Mouse (Mus musculus) liver, embryonic 13.5 days (tissue): ENCODE measurements around the gene Cep170b. TPM values are rescaled to one million over a fixed set of nuclear protein-coding genes. Genes with fewer than 3 reads are reported as not detected.

Experiments used
- ATAC-seq: fragments of 200-750 bp; cut with Nextera tagmentation; 2 replicates; pipeline ENCODE4 v1.8.0; 2017; ENCODE audit warnings: low read depth, mild to moderate bottlenecking, moderate number of reproducible peaks, moderate library complexity
- DNase-seq: peaks from one replicate; pipeline ENCODE4 v3.0.0; 2022
- H3K27ac ChIP-seq: fragments of 300-500 bp; sonication (generic); 2 replicates; pipeline ENCODE4 v1.5.1; 2015; ENCODE audit warnings: moderate library complexity, mild to moderate bottlenecking, inconsistent platforms
- H3K27me3 ChIP-seq: fragments of 300-500 bp; sonication (generic); 2 replicates; pipeline ENCODE4 v1.6.1; 2015; ENCODE audit warnings: mild to moderate bottlenecking, inconsistent platforms
- H3K36me3 ChIP-seq: fragments of 300-500 bp; sonication (generic); 2 replicates; pipeline ENCODE4 v1.6.1; 2015; ENCODE audit warnings: mild to moderate bottlenecking, inconsistent platforms
- H3K4me1 ChIP-seq: fragments of 300-500 bp; sonication (generic); replicated peaks from 2 replicates; pipeline ENCODE4 v1.6.1; 2015; ENCODE audit warnings: inconsistent platforms
- H3K4me2 ChIP-seq: fragments of 300-500 bp; sonication (generic); 2 replicates; pipeline ENCODE4 v1.6.1; 2015; ENCODE audit warnings: inconsistent platforms, mild to moderate bottlenecking, moderate library complexity
- H3K4me3 ChIP-seq: fragments of 300-500 bp; sonication (generic); replicated peaks from 2 replicates; pipeline ENCODE4 v1.5.1; 2015; ENCODE audit warnings: mild to moderate bottlenecking, inconsistent platforms
- H3K9ac ChIP-seq: fragments of 300-500 bp; sonication (generic); 2 replicates; pipeline ENCODE4 v1.6.1; 2015; ENCODE audit warnings: mild to moderate bottlenecking, inconsistent platforms
- H3K9me3 ChIP-seq: fragments of 300-500 bp; sonication (generic); replicated peaks from 2 replicates; pipeline ENCODE4 v1.6.1; 2016; ENCODE audit warnings: inconsistent platforms
- whole genome bisulfite sequencing: fragments of 180-500 bp; shearing (Covaris S2); methylation state at CpG from one replicate; pipeline ENCODE4 v1.1.7; 2015; ENCODE audit not compliant: insufficient replicate concordance; 5-methylcytosine and 5-hydroxymethylcytosine counted together
- microRNA-seq: library from miRNA; unstranded; fragments of <30 nt; microRNA quantifications from one replicate; pipeline ENCODE4, GENCODE M21; 2016
- polyA plus RNA-seq: library from polyadenylated mRNA; unstranded; fragments of >200 nt; fragmentation: Nextera tagmentation; extraction: Ambion mirVana; gene quantifications from 2 replicates; pipeline ENCODE4 v1.2.1, GENCODE M21; 2015

Gene Cep170b
- polyA plus RNA-seq, 1 experiment from 2014 or later: 2.5 TPM

DNA sequence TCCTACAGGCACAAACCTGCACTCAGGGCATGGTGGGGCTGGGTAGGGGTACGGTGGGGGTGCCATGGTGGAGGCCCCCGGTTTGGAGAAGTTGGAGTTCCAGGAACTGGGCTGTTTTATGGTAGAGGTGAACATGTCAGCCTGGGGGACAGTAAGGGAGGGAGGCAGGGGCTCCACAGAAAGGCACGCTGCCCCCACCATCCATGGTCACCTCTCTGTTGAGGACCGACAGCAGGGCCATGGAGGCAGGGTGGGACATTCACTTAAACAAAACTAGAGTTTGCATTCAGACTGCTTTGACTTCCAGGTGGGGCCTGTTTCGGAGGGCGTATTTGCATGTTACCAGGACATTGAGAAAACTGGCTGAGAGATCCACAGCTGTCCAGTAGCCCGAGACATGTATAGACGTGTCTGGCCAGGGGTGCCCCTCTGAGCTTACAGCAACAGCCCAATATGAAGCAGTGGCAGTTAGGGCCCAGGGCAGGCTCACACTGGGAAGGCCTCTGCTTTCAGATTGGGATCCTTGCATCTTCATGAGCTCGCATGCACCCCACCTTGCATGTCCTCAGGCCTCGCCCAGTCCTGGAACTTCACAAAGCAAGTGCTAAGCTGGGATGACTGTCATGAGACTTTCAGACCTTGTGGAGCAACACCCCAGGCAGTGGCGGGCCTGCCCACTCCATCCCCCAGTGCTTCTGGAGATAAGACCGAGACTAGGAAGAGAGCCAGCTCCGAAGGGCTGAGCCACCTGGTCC, 73.5 kb downstream of the Cep170b start:
- peaks cover 9% of the 10 kb centered on the region; the same call in 1 of the 2 replicates for H3K4me1 ChIP-seq

DNA sequence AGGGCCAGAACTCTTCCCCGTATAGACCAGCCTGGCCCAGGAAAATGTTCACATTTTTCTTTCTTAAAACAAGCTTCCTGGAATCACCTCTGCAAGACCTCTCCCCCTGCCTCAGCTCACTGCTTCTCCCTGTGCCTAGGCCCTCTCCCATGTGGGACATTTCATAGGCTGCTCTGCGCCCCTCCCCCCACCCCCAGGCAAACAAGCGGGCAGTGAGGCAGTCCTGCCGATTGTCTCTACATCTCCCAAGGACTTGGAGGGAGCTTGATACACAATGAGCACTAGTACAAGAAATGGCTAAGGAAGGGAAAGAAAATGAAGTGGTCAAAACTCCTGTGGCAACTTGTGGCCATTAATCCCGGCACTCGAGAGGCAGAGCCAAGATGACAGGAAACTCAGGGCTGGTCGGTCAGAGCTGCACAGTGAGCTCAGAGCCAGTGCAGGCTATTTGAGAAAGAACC, 74.1 kb downstream of the Cep170b start:
- Histone ChIP-seq H3K4me1 (peaks cover 9% of the 10 kb centered on the region; the same call in 1 of the 2 replicates), H3K4me2 (no peak overlapping the region), H3K9ac (no peak overlapping the region), H3K4me3 (no peak overlapping the region), H3K27me3 (peaks cover 20% of the 10 kb centered on the region), H3K9me3 (no peaks in the 10 kb centered on the region), H3K36me3 (no peaks in the 10 kb centered on the region), H3K27ac (no peak overlapping the region)
- ATAC-seq (no peak), DNase-seq (no peak)
- WGBS: 29% methylated on average over 7 of the region's 7 CpGs

More for the DNA sequence above, 73.5 kb downstream of the Cep170b start:
- Histone ChIP-seq H3K4me3 (no peak overlapping the region), H3K27me3 (peaks cover 18% of the 10 kb centered on the region), H3K9ac (no peak overlapping the region), H3K27ac (no peak overlapping the region), H3K9me3 (no peaks in the 10 kb centered on the region), H3K4me2 (no peak overlapping the region), H3K36me3 (no peaks in the 10 kb centered on the region)
- DNase-seq (no peak), ATAC-seq (no peak)
- 58% methylated on average over 13 of the region's 13 CpGs for WGBS

DNA sequence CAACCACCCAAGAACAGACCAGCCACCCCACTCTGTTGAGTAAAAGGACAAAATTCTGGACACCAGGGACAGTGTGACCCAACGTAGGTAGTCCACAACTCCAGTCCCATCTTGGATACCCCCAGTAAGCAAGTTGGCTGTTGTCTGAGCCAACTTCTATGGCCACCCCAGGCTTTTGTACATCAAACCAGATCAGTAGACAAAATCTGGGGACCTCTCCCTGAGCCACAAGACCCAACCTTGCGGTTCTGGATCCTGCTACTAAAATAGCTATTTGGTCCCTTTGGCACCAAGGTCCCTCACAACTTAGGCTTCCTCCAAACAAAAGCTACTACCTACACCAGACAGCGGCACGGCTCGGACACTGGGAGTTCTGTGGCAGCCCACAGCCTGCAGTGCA, 74.7 kb downstream of the Cep170b start:
- WGBS: 75% methylated on average over 5 of the region's 5 CpGs
- Histone ChIP-seq H3K4me1 (peaks cover 9% of the 10 kb centered on the region; the same call in 1 of the 2 replicates), H3K4me2 (no peak overlapping the region), H3K9ac (no peak overlapping the region), H3K27me3 (peaks cover 20% of the 10 kb centered on the region), H3K27ac (no peak overlapping the region), H3K9me3 (no peaks in the 10 kb centered on the region), H3K36me3 (no peaks in the 10 kb centered on the region), H3K4me3 (no peak overlapping the region)
- ATAC-seq: no peak
- DNase-seq: no peak

DNA sequence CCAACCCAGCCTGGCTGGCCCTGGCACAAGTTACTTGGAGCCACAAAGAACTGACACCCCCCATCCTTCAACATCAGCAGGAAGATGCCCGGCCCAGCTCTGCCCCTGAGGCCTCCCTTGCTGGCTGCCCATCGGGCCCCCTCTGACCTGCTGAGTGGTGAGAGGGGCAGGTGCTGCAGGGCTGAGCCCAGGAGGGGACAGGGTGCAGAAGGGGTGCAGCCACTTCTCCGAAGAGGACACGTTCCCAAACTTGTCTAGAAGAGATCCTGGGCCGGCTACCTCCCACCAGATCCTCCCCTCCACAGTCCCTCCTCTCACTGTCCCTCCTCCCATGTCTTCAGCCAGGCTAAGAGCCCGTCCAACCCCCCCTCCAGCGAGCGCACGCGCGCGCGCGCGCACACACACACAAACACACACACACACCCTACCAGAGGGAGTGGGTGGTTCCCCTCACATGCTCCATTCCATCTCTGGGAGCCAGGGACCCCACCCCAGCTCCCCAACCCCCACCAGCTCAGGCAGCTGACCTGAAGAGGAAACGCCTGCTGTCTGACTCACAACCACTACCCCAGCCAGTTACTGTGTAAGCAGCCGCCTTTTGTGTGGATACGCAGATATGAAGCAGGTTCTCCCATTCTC, 75.3 kb downstream of the Cep170b start:
- ATAC-seq (no peak), DNase-seq (no peak)
- peaks cover 9% of the 10 kb centered on the region; the same call in 1 of the 2 replicates for H3K4me1 ChIP-seq
- no peaks in the 10 kb centered on the region for H3K36me3 ChIP-seq
- no peaks in the 10 kb centered on the region for H3K9me3 ChIP-seq
- no peak overlapping the region for H3K27ac ChIP-seq
- no peak overlapping the region for H3K4me2 ChIP-seq
- H3K27me3 ChIP-seq: peaks cover 21% of the 10 kb centered on the region
- H3K4me3 ChIP-seq: no peak overlapping the region
- WGBS: 32% methylated on average over 18 of the region's 18 CpGs
- H3K9ac ChIP-seq: no peak overlapping the region

Small RNA genes within 50 kb of the gene (microRNA-seq; reads per million reads assigned to microRNA genes)
- not detected for gene Mir6940

Other genes with a start within 250 kb of the Cep170b start
- gene A530016L24Rik, start 231.0 kb upstream of the Cep170b start, polyA plus RNA-seq: 0.08 TPM in 1 of 2 replicates, not detected in the other
- gene Tmem179, start 203.7 kb upstream of the Cep170b start, polyA plus RNA-seq: 0.07 and 0.10 TPM in 2 replicates
- 1.4 and 2.1 TPM in 2 replicates for gene Inf2, start 131.7 kb upstream of the Cep170b start, polyA plus RNA-seq
- gene Adssl1, start 100.4 kb upstream of the Cep170b start, polyA plus RNA-seq: 6.7 and 7.5 TPM in 2 replicates
- 120 and 148 TPM in 2 replicates for gene Siva1, start 75.8 kb upstream of the Cep170b start, polyA plus RNA-seq
- 13.8 and 17.9 TPM in 2 replicates for gene Akt1, start 45.6 kb upstream of the Cep170b start, polyA plus RNA-seq
- gene Zbtb42, start 41.6 kb upstream of the Cep170b start, polyA plus RNA-seq: 0.40 and 0.71 TPM in 2 replicates
- 9.6 and 11.0 TPM in 2 replicates for gene Pld4, start 40.2 kb downstream of the Cep170b start, polyA plus RNA-seq
- gene Ahnak2, start 82.2 kb downstream of the Cep170b start, polyA plus RNA-seq: 0.13 and 0.15 TPM in 2 replicates
- gene Clba1, start 88.5 kb downstream of the Cep170b start, polyA plus RNA-seq: 0.71 and 0.83 TPM in 2 replicates
- gene Cdca4, start 109.0 kb downstream of the Cep170b start, polyA plus RNA-seq: 69.5 and 76.9 TPM in 2 replicates
- 0.23 and 0.30 TPM in 2 replicates for gene Gpr132, start 147.8 kb downstream of the Cep170b start, polyA plus RNA-seq
- 0.13 and 0.20 TPM in 2 replicates for gene Jag2, start 209.3 kb downstream of the Cep170b start, polyA plus RNA-seq
- 14.7 and 15.2 TPM in 2 replicates for gene Nudt14, start 221.7 kb downstream of the Cep170b start, polyA plus RNA-seq